Mouse (Mus musculus) v-Abl transformed pro-B cells (cell line): ENCODE measurements around the gene Slc16a13.
"Not testable (repeated sequence)": the region's sequence is repeated elsewhere in the genome, so short reads cannot be mapped to it uniquely, and the experiment has no call there.

Experiments
- in situ Hi-C, 2 experiments: fragments of 400-800 bp; cut with MboI; formaldehyde crosslinking; loops; one replicate each; pipeline ENCODE4 v1.15.1; 2025; ENCODE audit not compliant: unreplicated experiment in 2 of 2

The Slc16a13 gene

GRCm38 (mm10) chr11:70191188-70191587 lies 29.7 kb downstream of the Slc16a13 start:
- in situ Hi-C loops, result loop anchor here in 1 of 2 experiments (10.0 to 25.0 kb wide), 2 partner anchors 236 to 479 kb away; no protein-coding TSS in a partner anchor

- in situ Hi-C loops, result loop anchor here in 1 of 2 experiments (10.0 to 25.0 kb wide), 2 partner anchors 235 to 477 kb away; no protein-coding TSS in a partner anchor
These were observed 31.3 kb downstream of the Slc16a13 start for GRCm38 (mm10) chr11:70189319-70190134.

- in situ Hi-C loops, result loop anchor here in 1 of 2 experiments (25.0 kb wide), 1 partner anchor 473 kb away; no protein-coding TSS in a partner anchor
These were observed 35.7 kb downstream of the Slc16a13 start for GRCm38 (mm10) chr11:70185120-70185519.

- in situ Hi-C loops, result loop anchor here in 1 of 2 experiments (25.0 kb wide), 1 partner anchor 468 kb away; no protein-coding TSS in a partner anchor
These were observed 40.4 kb downstream of the Slc16a13 start for GRCm38 (mm10) chr11:70180496-70180895.

GRCm38 (mm10) chr11:70179401-70179800 lies 41.5 kb downstream of the Slc16a13 start:
- in situ Hi-C loops, result loop anchor here in 1 of 2 experiments (25.0 kb wide), 1 partner anchor 467 kb away; no protein-coding TSS in a partner anchor

GRCm38 (mm10) chr11:70178756-70179155 lies 42.1 kb downstream of the Slc16a13 start:
- in situ Hi-C loops, result loop anchor here in 1 of 2 experiments (25.0 kb wide), 1 partner anchor 466 kb away; no protein-coding TSS in a partner anchor

- in situ Hi-C loops, result loop anchor here in 1 of 2 experiments (25.0 kb wide), 1 partner anchor 466 kb away; no protein-coding TSS in a partner anchor
These were observed 42.6 kb downstream of the Slc16a13 start for GRCm38 (mm10) chr11:70178311-70178710.

GRCm38 (mm10) chr11:70177647-70178046 lies 43.2 kb downstream of the Slc16a13 start:
- in situ Hi-C loops, result loop anchor here in 1 of 2 experiments (25.0 kb wide), 1 partner anchor 465 kb away; no protein-coding TSS in a partner anchor

GRCm38 (mm10) chr11:70174491-70174890 lies 46.4 kb downstream of the Slc16a13 start:
- in situ Hi-C loops, result no loop called here

- in situ Hi-C loops, result no loop called here
These were observed 48.6 kb downstream of the Slc16a13 start for GRCm38 (mm10) chr11:70172298-70172697.

GRCm38 (mm10) chr11:70171847-70172246 lies 49.0 kb downstream of the Slc16a13 start:
- in situ Hi-C loops, result no loop called here

- in situ Hi-C loops, result no loop called here
These were observed 49.7 kb downstream of the Slc16a13 start for GRCm38 (mm10) chr11:70171181-70171580.

GRCm38 (mm10) chr11:70170291-70170690 lies 50.6 kb downstream of the Slc16a13 start:
- in situ Hi-C loops, result no loop called here

- in situ Hi-C loops, result not testable (repeated sequence)
These were observed 51.4 kb downstream of the Slc16a13 start for GRCm38 (mm10) chr11:70169471-70169870.

- in situ Hi-C loops, result no loop called here
These were observed 52.7 kb downstream of the Slc16a13 start for GRCm38 (mm10) chr11:70168136-70168535.
